Mouse (Mus musculus) erythroblast, embryonic 14.5 days (primary cell): ENCODE measurements around the gene Prkn.

ENCODE experiments used
- GATA1 ChIP-seq: IDR thresholded peaks from 2 replicates; pipeline ENCODE4 v1.6.1; 2012; ENCODE audit warnings: low read length, inconsistent platforms, mixed read lengths
- TAL1 ChIP-seq: IDR thresholded peaks from 3 replicates; pipeline ENCODE4 v1.6.1; 2012; ENCODE audit warnings: low read length, inconsistent platforms, mixed read lengths

DNA sequence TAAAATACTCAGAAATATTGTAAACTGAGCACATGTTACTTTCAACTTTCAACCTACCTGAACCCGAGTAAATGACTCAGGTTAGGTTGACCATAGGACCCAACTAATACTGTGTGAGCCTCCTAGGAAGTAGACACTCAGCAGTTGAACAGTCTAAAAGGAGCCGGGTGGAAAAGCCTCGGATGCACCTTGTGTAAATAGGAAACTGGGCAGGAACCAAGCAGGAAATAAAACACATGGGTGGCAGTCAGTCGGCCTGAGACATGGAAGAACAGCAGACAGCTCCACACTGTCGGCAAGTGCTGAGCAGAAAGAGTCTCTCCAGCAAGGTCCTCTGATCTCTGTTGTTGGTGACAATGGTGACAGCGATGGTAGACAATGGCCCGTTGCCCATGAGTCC is 676.0 kb downstream of the Prkn start:
- no peak for TF ChIP-seq GATA1
- TF ChIP-seq TAL1 = no peak
